Mouse (Mus musculus) thymus, adult 2 months (tissue): Measurements from ENCODE around the gene Tnnt2. TPM values are rescaled to one million over a fixed set of nuclear protein-coding genes. Genes with fewer than 3 reads are reported as not detected.
A peak's percentile ranks its signal among the peaks of the same experiment; 100 is the strongest.

Experiments
- DNase-seq: peaks from one replicate; pipeline ENCODE4 v3.0.0; 2021
- H3K27ac ChIP-seq: fragments of 200-500 bp; 2 replicates; pipeline ENCODE4 v1.5.1; 2012; ENCODE audit warnings: low read length, control low read depth; ENCODE audit not compliant: control insufficient read depth, insufficient read depth
- H3K27me3 ChIP-seq: fragments of 200-500 bp; 2 replicates; pipeline ENCODE4 v1.6.1; 2012; ENCODE audit warnings: mild to moderate bottlenecking, low read length, moderate library complexity, mixed read lengths; ENCODE audit not compliant: control insufficient read depth, insufficient read depth
- H3K36me3 ChIP-seq: fragments of 200-500 bp; 2 replicates; pipeline ENCODE4 v1.6.1; 2012; ENCODE audit warnings: mild to moderate bottlenecking, low read length, moderate library complexity; ENCODE audit not compliant: control insufficient read depth, insufficient read depth
- H3K4me1 ChIP-seq: fragments of 200-500 bp; replicated peaks from 2 replicates; pipeline ENCODE4 v1.6.1; 2012; ENCODE audit warnings: low read length; ENCODE audit not compliant: control insufficient read depth, insufficient read depth
- H3K4me3 ChIP-seq: fragments of 200-500 bp; 2 replicates; pipeline ENCODE4 v1.5.1; 2012; ENCODE audit warnings: mild to moderate bottlenecking, low read length, control low read depth, moderate library complexity; ENCODE audit not compliant: control insufficient read depth, insufficient read depth
- CTCF ChIP-seq: fragments of 200-500 bp; IDR thresholded peaks from 2 replicates; pipeline ENCODE4 v1.5.1; 2012; ENCODE audit warnings: mild to moderate bottlenecking, control low read depth, low read length, moderate library complexity, borderline replicate concordance; ENCODE audit not compliant: control insufficient read depth, poor library complexity, insufficient read depth; ENCODE audit errors: extremely low read depth
- POLR2A ChIP-seq: fragments of 200-500 bp; IDR thresholded peaks from 2 replicates; pipeline ENCODE4 v1.6.1; 2012; ENCODE audit warnings: mild to moderate bottlenecking, low read length, control low read depth, moderate library complexity; ENCODE audit not compliant: control insufficient read depth, poor library complexity, insufficient read depth; ENCODE audit errors: extremely low read depth
- WGBS: fragments of 180-500 bp; shearing (Covaris S2); methylation state at CpG from one replicate; pipeline ENCODE4 v1.1.7; 2018; 5-methylcytosine and 5-hydroxymethylcytosine counted together
- polyA plus RNA-seq: library from polyadenylated mRNA; depleted of rRNA; stranded (reverse); fragments of >200 nt; gene quantifications from 2 replicates; pipeline ENCODE4 v1.2.3, GENCODE M21; 2012

The Tnnt2 gene
- polyA plus RNA-seq, 1 experiment: 90.4 TPM

- Histone ChIP-seq H3K27ac (no peak overlapping the region), H3K36me3 (no peaks in the 10 kb centered on the region), H3K27me3 (no peaks in the 10 kb centered on the region), H3K4me3 (no peak overlapping the region), H3K4me1 (no peaks in the 10 kb centered on the region)
- TF ChIP-seq CTCF (no peak), POLR2A (no peak)
- 93% methylated on average over 5 of the region's 5 CpGs for WGBS
- DNase-seq: no peak
Observed at GRCm38 (mm10) chr1:135846632-135847031, 10.5 kb downstream of the Tnnt2 start.

- Histone ChIP-seq H3K36me3 (no peaks in the 10 kb centered on the region), H3K4me1 (no peaks in the 10 kb centered on the region), H3K27ac (no peak overlapping the region), H3K27me3 (no peaks in the 10 kb centered on the region), H3K4me3 (no peak overlapping the region)
- 32% methylated on average over 6 of the region's 6 CpGs for WGBS
- DNase-seq: peak; percentile 43
- no peak for TF ChIP-seq CTCF
- TF ChIP-seq POLR2A: no peak
Observed at GRCm38 (mm10) chr1:135847139-135847562, 11.0 kb downstream of the Tnnt2 start.

GRCm38 (mm10) chr1:135847611-135848351 is 11.6 kb downstream of the Tnnt2 start:
- Histone ChIP-seq H3K4me3 (no peak overlapping the region), H3K4me1 (no peaks in the 10 kb centered on the region), H3K36me3 (no peaks in the 10 kb centered on the region), H3K27ac (no peak overlapping the region), H3K27me3 (no peaks in the 10 kb centered on the region)
- 31% methylated on average over 17 of the region's 17 CpGs for WGBS
- no peak for DNase-seq
- TF ChIP-seq POLR2A (no peak), CTCF (no peak)

- no peaks in the 10 kb centered on the region for H3K4me1 ChIP-seq
- TF ChIP-seq CTCF: no peak
- no peak for TF ChIP-seq POLR2A
- no peak overlapping the region for H3K27ac ChIP-seq
- DNase-seq: no peak
- H3K36me3 ChIP-seq: no peaks in the 10 kb centered on the region
- no peaks in the 10 kb centered on the region for H3K27me3 ChIP-seq
- H3K4me3 ChIP-seq: no peak overlapping the region
- 77% methylated on average over 12 of the region's 12 CpGs for WGBS
Observed at GRCm38 (mm10) chr1:135850722-135851512, 14.8 kb downstream of the Tnnt2 start.

- TF ChIP-seq POLR2A (no peak), CTCF (no peak)
- no peak for DNase-seq
- H3K27ac ChIP-seq: no peak overlapping the region
- H3K36me3 ChIP-seq: no peaks in the 10 kb centered on the region
- H3K4me3 ChIP-seq: no peak overlapping the region
- 86% methylated on average over 13 of the region's 13 CpGs for WGBS
- no peaks in the 10 kb centered on the region for H3K27me3 ChIP-seq
- no peaks in the 10 kb centered on the region for H3K4me1 ChIP-seq
Observed at GRCm38 (mm10) chr1:135852044-135852756, 16.0 kb downstream of the Tnnt2 start.

GRCm38 (mm10) chr1:135853200-135853599 is 17.0 kb downstream of the Tnnt2 start:
- no peak for TF ChIP-seq POLR2A
- no peak for TF ChIP-seq CTCF
- Histone ChIP-seq H3K27me3 (no peaks in the 10 kb centered on the region), H3K4me1 (no peaks in the 10 kb centered on the region), H3K36me3 (no peaks in the 10 kb centered on the region), H3K4me3 (no peak overlapping the region), H3K27ac (no peak overlapping the region)
- 97% methylated on average over 4 of the region's 4 CpGs for WGBS
- DNase-seq: no peak
